Mouse (Mus musculus) kidney, postnatal 36 days (tissue): ENCODE results near the gene Foxn1.

ENCODE experiments used
- DNase-seq, 2 experiments: peaks; one replicate each; pipeline ENCODE4 v3.0.0; 2021 to 2022; ENCODE audit warnings: mixed read lengths in 2 of 2

Foxn1 gene

DNA sequence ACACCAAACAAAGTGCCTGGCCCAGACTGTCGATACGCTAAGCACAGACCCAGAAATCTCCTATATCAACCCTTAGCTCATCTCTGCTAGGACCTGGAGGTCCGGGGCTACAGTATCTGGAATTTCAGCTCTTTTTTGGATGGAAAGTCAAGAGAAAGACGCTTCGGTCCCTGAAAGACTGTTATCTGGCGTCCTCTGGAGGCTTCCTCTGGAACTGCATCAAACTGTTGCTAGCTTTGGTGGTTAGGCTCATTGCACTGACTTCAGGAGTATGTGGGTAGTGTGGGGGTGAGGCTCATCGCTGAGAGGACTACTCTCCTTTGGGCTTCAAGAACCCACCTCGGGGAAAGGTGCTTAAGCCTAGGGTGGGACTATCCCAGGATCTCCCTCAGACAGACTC is 13.3 kb upstream of the Foxn1 start:
- DNase-seq, result peak; percentile 66 to 81

DNA sequence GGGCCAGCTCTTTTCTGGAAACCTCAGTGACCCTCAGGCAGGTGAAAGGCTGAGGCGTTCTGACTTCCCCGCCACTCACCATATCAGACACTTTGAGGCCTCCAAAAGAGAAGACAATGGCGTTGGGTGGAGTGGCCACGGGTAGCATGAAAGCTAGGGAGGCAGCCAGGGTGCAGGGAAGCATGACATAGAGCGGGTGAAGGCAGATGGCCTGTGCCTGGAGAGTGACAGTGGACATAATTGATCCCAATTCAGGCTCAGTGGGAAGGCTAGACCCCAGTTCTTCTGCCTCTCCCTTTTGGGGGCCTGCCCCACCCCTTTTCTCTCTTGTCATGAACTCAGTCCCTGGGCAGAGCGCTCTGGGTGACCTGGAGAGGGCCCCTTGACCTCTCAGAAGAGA is 11.9 kb upstream of the Foxn1 start:
- no peak for DNase-seq

- peak; percentile 65 to 83 for DNase-seq
These were observed 11.0 kb upstream of the Foxn1 start for GRCm38 (mm10) chr11:78397397-78397796.

DNA sequence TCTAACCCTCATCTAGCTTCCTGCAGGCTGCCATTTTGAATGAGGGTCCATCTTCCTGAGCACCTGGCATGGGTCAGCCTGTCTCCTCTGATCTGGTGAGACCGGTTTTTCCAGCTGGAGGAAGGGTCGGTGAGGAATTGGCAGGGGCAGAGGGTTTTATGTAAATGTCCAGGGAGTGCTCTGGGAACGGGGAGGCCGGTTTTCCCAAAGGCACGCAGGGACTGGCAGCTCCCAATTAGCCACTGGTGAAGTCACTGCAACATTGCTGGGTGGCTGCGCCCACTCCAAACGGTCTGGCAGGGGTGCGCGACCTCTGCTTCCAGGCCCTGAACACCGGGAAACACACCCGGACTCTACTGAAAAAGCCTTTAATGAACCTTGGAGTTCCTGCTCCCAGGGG is 10.6 kb upstream of the Foxn1 start:
- DNase-seq, result no peak

DNA sequence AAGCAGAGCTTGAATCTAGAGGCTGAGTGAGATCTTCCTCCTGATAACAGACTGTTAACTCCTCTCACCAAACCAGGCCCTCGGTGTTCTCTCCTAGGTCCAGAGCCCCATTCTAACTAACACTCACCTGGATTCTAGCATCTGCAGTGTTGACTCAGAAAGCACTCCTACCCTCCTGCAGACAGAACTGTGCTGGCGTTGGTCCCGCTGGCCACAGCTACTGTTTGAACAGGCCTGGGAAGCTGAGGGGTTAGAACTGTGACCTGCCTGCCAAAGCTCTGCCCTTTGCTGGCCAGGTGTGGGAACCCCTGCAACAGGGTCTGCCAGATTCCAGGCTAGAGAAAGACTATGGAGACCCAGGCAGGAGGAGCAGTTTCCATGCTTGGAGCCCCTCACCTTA is 6.4 kb upstream of the Foxn1 start:
- no peak for DNase-seq

GRCm38 (mm10) chr11:78385776-78386175 is 582 bp downstream of the Foxn1 start:
- no peak for DNase-seq

GRCm38 (mm10) chr11:78382701-78383100 is 3.7 kb downstream of the Foxn1 start:
- no peak for DNase-seq

GRCm38 (mm10) chr11:78382286-78382685 is 4.1 kb downstream of the Foxn1 start:
- no peak for DNase-seq

GRCm38 (mm10) chr11:78380996-78381395 is 5.4 kb downstream of the Foxn1 start:
- no peak for DNase-seq

DNA sequence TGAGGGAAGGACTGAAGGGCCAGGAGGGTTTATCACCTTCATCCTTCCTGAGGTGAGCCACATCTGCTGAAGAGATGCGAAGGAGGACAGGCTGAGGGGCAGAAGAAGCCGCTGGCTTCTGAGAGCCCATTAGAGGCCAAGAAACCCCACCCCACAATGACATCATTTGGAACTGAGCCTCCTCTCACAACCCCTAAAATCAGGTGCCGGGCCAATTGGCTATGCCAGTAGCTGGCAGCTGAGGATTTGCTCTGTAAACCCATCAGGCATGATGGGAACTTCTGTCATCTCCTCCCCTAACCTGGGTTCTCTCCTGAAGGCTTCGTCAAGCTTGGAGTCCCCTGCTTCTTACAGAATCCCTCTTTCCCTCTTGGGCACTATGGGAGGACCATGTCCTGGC is 6.0 kb downstream of the Foxn1 start:
- DNase-seq, result no peak

DNA sequence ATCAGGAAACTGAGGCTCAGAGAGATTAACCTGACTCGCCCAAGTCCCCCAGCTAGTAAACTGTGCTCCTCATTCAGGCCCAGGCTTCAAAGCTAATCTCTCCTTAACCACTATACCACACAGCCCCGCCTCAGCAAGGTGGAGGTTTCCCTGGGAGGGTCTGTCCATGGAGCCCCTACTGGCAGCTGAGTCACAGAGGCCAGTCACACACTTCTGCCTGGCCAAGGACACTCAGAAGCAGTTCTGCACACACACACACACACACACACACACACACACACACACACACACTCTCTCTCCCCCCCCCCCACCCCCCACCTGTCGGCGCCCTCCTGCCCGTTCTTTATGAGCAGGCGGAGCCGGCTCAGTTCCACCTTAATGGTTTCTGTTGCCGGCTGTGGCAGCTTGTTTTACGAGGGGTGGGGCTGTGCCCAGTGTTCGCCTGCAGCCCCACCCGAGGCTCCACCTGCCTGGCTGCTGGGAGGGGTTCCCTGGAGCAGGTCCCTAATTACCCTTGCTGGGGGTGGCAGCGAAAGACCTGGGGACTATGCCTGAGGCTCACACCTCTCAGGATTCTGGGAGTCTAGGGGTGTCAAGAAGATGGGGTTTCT is 8.7 kb downstream of the Foxn1 start:
- DNase-seq, result peak in 1 of 2 experiments; percentile 29

DNA sequence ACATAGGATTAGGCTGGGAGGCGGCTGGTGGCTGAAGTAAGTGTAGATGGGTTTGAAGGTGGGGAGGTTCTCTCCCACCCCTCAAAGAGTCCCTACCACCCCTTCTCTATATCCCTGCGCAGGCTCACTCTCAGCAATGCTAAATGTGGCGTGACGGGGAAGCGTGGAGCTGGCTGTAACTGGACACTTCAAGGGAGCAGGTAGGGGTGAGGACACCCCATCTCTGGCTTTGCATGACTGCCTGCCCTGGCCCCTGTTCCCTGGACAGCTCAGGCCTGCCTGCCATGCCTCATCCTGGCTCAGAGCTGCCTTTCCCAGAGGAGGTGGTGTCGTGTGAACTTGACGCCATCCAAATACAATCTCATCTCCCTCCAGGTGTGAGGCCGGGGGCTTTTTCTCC is 12.2 kb downstream of the Foxn1 start:
- no peak for DNase-seq

GRCm38 (mm10) chr11:78372610-78373009 is 13.7 kb downstream of the Foxn1 start:
- DNase-seq, result peak; percentile 55 to 64

GRCm38 (mm10) chr11:78372166-78372565 is 14.2 kb downstream of the Foxn1 start:
- DNase-seq, result no peak

- no peak for DNase-seq
These were observed 14.6 kb downstream of the Foxn1 start for GRCm38 (mm10) chr11:78371711-78372110.

DNA sequence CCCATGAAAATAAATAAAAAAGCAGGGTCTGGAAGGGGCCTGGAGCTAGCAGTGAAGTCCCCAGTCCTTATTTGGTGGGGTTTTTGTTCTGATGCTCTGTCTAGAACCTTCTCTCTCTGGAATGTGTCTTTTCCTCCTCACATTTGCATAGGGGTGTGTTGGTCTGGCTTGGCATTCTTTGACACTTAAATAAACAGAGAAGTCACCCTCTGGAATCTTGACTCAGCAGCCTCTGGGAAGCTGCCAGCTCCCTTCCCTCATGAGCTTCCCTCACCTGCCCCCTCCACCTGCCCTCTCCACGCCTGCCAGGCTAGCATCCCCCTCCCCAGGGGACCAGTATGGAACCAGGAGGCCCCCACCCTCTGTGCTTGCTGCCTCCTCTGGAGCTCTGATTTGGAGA is 16.0 kb downstream of the Foxn1 start:
- DNase-seq, result no peak

DNA sequence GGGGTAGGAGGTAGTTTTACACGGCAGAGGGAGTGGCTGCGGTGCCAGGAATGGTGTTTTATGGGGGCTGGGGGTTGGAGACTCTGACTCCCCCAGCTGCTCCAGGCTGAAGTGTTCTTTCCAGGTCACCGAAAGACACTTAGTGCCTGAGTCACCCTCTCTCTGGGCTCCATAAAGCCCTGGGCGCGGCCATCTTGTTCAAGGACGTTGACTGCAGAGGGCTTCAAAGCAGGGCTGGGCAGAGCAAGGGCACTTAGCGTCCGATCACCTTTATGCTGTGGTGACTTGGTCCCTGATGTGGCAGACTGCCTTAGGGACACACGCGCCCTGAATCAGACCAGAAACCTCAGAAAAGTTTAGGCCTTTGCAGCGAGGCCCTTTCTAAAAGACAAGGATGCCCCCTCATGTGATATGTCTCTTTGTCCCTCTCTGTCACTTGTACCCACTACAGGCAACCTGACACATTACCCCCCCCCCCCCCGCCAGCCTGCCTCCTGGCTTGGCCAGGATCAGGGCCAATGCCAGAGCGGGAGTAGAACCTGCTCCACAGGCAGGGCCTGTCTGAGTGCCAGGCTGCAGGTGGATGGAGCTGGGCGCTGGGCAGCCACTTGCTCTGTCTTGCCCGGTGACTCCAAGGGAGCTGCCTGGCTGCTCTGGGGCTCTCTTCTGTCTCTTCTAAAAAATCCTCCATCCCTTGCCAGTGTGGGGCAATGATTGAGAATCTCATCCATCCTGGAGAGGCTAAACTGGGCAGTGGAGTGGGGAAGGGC is 18.7 kb downstream of the Foxn1 start:
- DNase-seq, result no peak

DNA sequence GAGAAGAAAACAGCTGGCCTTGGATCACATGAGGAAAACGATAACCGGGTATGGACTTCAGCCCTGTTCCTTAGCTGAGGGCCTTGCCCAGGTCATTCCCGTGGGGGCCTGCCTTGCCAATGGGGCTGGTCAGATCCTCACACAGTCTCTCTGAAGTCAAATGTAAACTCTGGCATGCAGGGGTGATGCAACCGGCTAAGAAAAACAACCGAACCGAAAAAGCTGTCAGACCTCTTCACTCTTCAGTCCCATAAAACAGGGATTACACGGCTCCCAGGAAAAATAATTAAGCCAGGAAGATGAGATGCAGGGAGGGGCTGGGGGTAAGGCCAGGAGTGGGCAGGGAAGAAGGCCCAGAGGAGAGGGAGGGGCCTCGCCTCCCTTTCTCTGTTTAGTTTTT is 22.3 kb downstream of the Foxn1 start:
- DNase-seq, result peak; percentile 29 to 52

GRCm38 (mm10) chr11:78363309-78364007 is 22.9 kb downstream of the Foxn1 start:
- DNase-seq, result peak; percentile 57 to 60

DNA sequence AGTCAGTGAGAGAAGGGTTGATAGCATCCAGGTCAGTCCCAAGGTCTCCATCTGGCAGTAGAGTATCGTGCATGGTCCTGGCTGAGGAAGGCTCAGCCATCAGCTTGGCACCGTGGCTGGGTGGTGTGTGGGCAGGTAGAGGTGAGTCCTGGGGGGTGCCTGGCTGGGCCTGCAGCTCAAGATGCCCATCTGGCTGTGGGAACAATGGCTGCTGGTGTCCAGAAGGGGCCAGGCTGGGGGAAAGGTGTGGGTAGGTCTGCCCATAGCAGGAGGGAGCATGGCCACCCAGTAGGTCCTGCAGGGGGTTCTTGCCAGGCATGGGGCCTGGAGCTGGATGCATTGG is 25.6 kb downstream of the Foxn1 start:
- DNase-seq, result no peak

DNA sequence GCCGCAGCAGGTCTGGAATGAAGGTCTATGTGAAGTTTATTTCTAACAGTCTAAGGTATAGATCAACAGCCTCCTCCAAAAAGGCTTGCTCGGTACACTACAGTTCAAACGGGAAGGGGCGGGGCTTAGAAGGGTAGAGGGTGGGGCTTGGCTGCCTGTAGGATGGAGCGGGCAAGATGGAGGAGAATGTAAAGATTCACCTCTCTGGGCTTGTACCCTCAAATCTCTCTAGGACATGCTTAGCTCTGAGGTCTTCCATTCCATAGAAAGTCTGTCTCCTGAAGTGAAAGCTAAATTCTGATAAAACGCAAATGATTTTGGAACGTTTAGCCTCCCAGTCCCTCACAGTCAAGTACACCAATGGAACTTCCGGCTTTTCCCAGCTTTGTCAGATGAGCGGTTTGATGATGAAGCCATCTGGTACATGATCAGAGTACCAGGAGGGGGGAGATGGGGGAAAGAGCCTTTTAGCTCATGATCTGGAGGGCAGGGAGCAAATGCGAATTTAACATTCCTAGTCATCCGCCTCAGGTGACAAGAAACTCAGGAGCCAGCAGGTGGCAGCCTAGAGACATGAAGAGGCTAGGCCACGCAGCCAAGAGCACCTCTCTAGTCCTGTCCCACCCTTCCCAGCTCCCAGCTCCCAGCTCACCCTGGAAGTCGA is 26.1 kb downstream of the Foxn1 start:
- DNase-seq, result peak; percentile 83 to 94

- peak; percentile 38 to 73 for DNase-seq
These were observed 27.9 kb downstream of the Foxn1 start for GRCm38 (mm10) chr11:78358330-78359007.
